Mouse (Mus musculus): ENCODE results near the gene 9330159F19Rik. TPM values are rescaled to one million over a fixed set of nuclear protein-coding genes. Genes with fewer than 3 reads are reported as not detected.

9330159F19Rik gene
- total and polyA plus RNA-seq, 3 experiments, result not detected

DNA sequence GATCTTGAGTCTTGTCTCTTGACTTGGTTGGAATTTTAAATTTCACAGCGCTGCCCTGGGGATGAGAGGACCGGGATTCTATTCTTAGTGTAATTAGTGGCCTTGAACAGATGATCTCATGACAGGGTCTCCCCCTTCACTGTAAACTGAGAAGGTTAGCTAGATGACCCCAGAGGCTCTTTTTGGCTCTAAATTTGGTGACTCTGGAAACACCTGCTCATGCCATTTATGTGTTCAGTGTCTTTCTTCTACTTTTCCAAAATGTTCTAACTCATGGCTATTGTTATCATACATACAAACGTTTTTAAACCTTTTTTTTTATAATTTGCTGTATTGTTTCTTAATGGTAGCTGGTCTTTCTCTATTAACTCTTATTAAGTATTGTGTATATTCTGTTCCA lies 2.7 kb upstream of the 9330159F19Rik start:
- no peak overlapping the region for H3K27ac ChIP-seq (ENCODE audit: control insufficient read depth, low read depth, low read length)
- H3K4me1 ChIP-seq (ENCODE audit: control insufficient read depth in 1 of 2, insufficient read depth in 2 of 2, low read length in 2 of 2), result no peaks in the 10 kb centered on the region
- no peak overlapping the region for H3K9ac ChIP-seq (ENCODE audit: control insufficient read depth, low read depth, low read length, poor library complexity, severe bottlenecking)
- no peak overlapping the region for H3K4me3 ChIP-seq (ENCODE audit: control insufficient read depth in 1 of 2, insufficient read depth in 1 of 2, low read depth in 2 of 2, low read length in 2 of 2)
- no peaks in the 10 kb centered on the region for H3K27me3 ChIP-seq (ENCODE audit: control insufficient read depth in 1 of 2, insufficient read depth in 2 of 2, low read length in 2 of 2)
- TF ChIP-seq TAL1 (IDR thresholded peaks at IDR 0.05; ENCODE audit: low read length), result no peak
- TF ChIP-seq SMC3 (IDR thresholded peaks at IDR 0.05; ENCODE audit: low read depth, low read length), result no peak
- no peak for TF ChIP-seq TBP (IDR thresholded peaks at IDR 0.05; ENCODE audit: low read depth, low read length)
- no peak for TF ChIP-seq NRF1 (IDR thresholded peaks at IDR 0.05; ENCODE audit: insufficient read depth, low read depth, low read length, poor library complexity, severe bottlenecking)
- no peak for TF ChIP-seq BHLHE40 (IDR thresholded peaks at IDR 0.05; ENCODE audit: borderline replicate concordance, low read depth, low read length)
- TF ChIP-seq GATA1 (IDR thresholded peaks at IDR 0.05; ENCODE audit: low read depth, low read length), result no peak
- no peak for TF ChIP-seq E2F4 (IDR thresholded peaks at IDR 0.05; ENCODE audit: borderline replicate concordance, low read depth, low read length)
- no peak for TF ChIP-seq ZC3H11A (IDR thresholded peaks at IDR 0.05; ENCODE audit: low read depth, low read length)
- no peak for TF ChIP-seq ETS1 (IDR thresholded peaks at IDR 0.05; ENCODE audit: low read depth, low read length)
- TF ChIP-seq MAZ (IDR thresholded peaks at IDR 0.05; ENCODE audit: low read depth, low read length), result no peak
- TF ChIP-seq ZNF384 (IDR thresholded peaks at IDR 0.05; ENCODE audit: low read depth, low read length), result no peak
- no peak for TF ChIP-seq USF2 (IDR thresholded peaks at IDR 0.05; ENCODE audit: borderline replicate concordance in 1 of 2, insufficient read depth in 1 of 2, low read depth in 1 of 2, low read length in 2 of 2)
- no peak for TF ChIP-seq NELFE (IDR thresholded peaks at IDR 0.05; ENCODE audit: low read depth, low read length)
- no peak for TF ChIP-seq ELF1 (IDR thresholded peaks at IDR 0.05; ENCODE audit: low read depth, low read length)
- TF ChIP-seq MEF2A (IDR thresholded peaks at IDR 0.05; ENCODE audit: extremely low read depth, insufficient replicate concordance, low read depth, low read length, poor library complexity, severe bottlenecking), result no peak
- H3K9me3 ChIP-seq (replicated peaks; ENCODE audit: insufficient read depth, low read length), result no peaks in the 10 kb centered on the region
- DNase-seq (ENCODE audit: low read depth, low spot score), result no peak
- no peaks in the 10 kb centered on the region for H3K79me2 ChIP-seq (ENCODE audit: control insufficient read depth, insufficient read depth, low read length, poor library complexity)
- H3K36me3 ChIP-seq (ENCODE audit: control insufficient read depth in 1 of 2, insufficient read depth in 2 of 2, low read length in 2 of 2), result no peaks in the 10 kb centered on the region

DNA sequence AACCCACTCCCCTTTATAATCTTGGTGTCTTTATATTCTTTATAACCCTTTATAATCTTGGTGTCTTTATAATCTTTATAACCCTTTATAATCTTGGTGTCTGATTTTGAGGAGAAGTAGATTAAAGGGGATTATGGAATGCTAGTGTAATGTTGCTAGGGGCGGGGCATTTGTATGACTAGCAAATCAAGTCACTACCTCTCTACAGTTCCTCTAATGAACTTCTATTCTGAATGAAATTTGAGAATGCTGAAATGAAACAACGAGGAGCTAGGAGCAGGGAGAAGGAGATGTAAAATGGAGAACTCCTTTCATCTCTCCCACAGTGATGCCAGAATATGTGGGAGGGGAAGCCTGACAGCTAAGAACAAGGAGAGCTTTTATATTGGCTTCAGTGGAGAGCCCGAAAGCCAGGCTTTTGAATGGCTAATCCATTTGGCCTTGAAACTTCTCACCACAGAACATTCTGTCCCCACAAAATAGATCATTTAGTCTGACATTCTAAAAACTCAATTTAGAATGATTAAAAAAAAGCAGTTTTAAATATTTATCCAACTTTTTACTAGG lies 2.2 kb downstream of the 9330159F19Rik start:
- Histone ChIP-seq H3K79me2 (ENCODE audit: control insufficient read depth, insufficient read depth, low read length, poor library complexity) (no peaks in the 10 kb centered on the region), H3K27me3 (ENCODE audit: control insufficient read depth in 1 of 2, insufficient read depth in 2 of 2, low read length in 2 of 2) (no peaks in the 10 kb centered on the region), H3K4me3 (ENCODE audit: control insufficient read depth in 1 of 2, insufficient read depth in 1 of 2, low read depth in 2 of 2, low read length in 2 of 2) (no peak overlapping the region), H3K36me3 (ENCODE audit: control insufficient read depth in 1 of 2, insufficient read depth in 2 of 2, low read length in 2 of 2) (no peaks in the 10 kb centered on the region), H3K9ac (ENCODE audit: control insufficient read depth, low read depth, low read length, poor library complexity, severe bottlenecking) (no peak overlapping the region), H3K27ac (ENCODE audit: control insufficient read depth, low read depth, low read length) (no peak overlapping the region), H3K4me1 (ENCODE audit: control insufficient read depth in 1 of 2, insufficient read depth in 2 of 2, low read length in 2 of 2) (no peaks in the 10 kb centered on the region), H3K9me3 (replicated peaks; ENCODE audit: insufficient read depth, low read length) (no peaks in the 10 kb centered on the region)
- no peak for TF ChIP-seq NRF1 (IDR thresholded peaks at IDR 0.05; ENCODE audit: insufficient read depth, low read depth, low read length, poor library complexity, severe bottlenecking)
- TF ChIP-seq HCFC1 (IDR thresholded peaks at IDR 0.05; ENCODE audit: low read depth, low read length), result no peak
- TF ChIP-seq POLR2A (IDR thresholded peaks at IDR 0.05; ENCODE audit: control insufficient read depth in 1 of 2, insufficient read depth in 1 of 2, low read depth in 1 of 2, low read length in 2 of 2, poor library complexity in 1 of 2), result no peak
- no peak for TF ChIP-seq ZKSCAN1 (IDR thresholded peaks at IDR 0.05; ENCODE audit: low read depth, low read length)
- no peak for TF ChIP-seq POLR2AphosphoS2 (IDR thresholded peaks at IDR 0.05; ENCODE audit: low read length)
- TF ChIP-seq MYC (IDR thresholded peaks at IDR 0.05; ENCODE audit: low read depth, low read length), result no peak
- TF ChIP-seq MAFK (IDR thresholded peaks at IDR 0.05; ENCODE audit: borderline replicate concordance, low read depth, low read length), result no peak
- TF ChIP-seq TCF12 (IDR thresholded peaks at IDR 0.05; ENCODE audit: low read depth, low read length), result no peak
- TF ChIP-seq MEF2A (IDR thresholded peaks at IDR 0.05; ENCODE audit: extremely low read depth, insufficient replicate concordance, low read depth, low read length, poor library complexity, severe bottlenecking), result no peak
- no peak for TF ChIP-seq CHD1 (IDR thresholded peaks at IDR 0.05; ENCODE audit: low read depth, low read length)
- no peak for TF ChIP-seq RCOR1 (IDR thresholded peaks at IDR 0.05; ENCODE audit: low read depth, low read length)
- no peak for TF ChIP-seq UBTF (IDR thresholded peaks at IDR 0.05; ENCODE audit: borderline replicate concordance, insufficient read depth, low read depth, low read length)
- TF ChIP-seq SIN3A (IDR thresholded peaks at IDR 0.05; ENCODE audit: low read length), result no peak
- DNase-seq (ENCODE audit: low read depth, low spot score), result no peak

Measured in MEL (cell line).